Mouse (Mus musculus) liver, embryonic 11.5 days (tissue): Measurements from ENCODE around the gene Fads3. TPM values are rescaled to one million over a fixed set of nuclear protein-coding genes. Genes with fewer than 3 reads are reported as not detected.

ENCODE experiments used
- ATAC-seq: fragments of 200-750 bp; cut with Nextera tagmentation; replicated peaks from 2 replicates; pipeline ENCODE4 v1.8.0; 2017; ENCODE audit warnings: moderate number of reproducible peaks, mild to moderate bottlenecking, moderate TSS enrichment, moderate library complexity; ENCODE audit not compliant: low FRiP score
- DNase-seq: peaks from one replicate; pipeline ENCODE4 v3.0.0-alpha.2; 2017; ENCODE audit warnings: low spot score
- H3K27ac ChIP-seq: fragments of 300-500 bp; sonication (generic); 2 replicates; pipeline ENCODE4 v1.5.1; 2014; ENCODE audit warnings: mild to moderate bottlenecking, low read depth, low read length, control low read depth
- H3K27me3 ChIP-seq: fragments of 300-500 bp; sonication (generic); replicated peaks from 2 replicates; pipeline ENCODE4 v1.6.1; 2014; ENCODE audit warnings: low read length, mixed read lengths; ENCODE audit not compliant: control insufficient read depth, insufficient read depth
- H3K36me3 ChIP-seq: fragments of 300-500 bp; sonication (generic); 2 replicates; pipeline ENCODE4 v1.6.1; 2014; ENCODE audit warnings: mild to moderate bottlenecking, low read length, moderate library complexity, mixed read lengths; ENCODE audit not compliant: control insufficient read depth, insufficient read depth
- H3K4me1 ChIP-seq: fragments of 300-500 bp; sonication (generic); replicated peaks from 2 replicates; pipeline ENCODE4 v1.6.1; 2014; ENCODE audit warnings: low read length, mixed read lengths; ENCODE audit not compliant: control insufficient read depth, insufficient read depth
- H3K4me2 ChIP-seq: fragments of 300-500 bp; sonication (generic); 2 replicates; pipeline ENCODE4 v1.6.1; 2014; ENCODE audit warnings: mild to moderate bottlenecking, control low read depth, moderate library complexity
- H3K4me3 ChIP-seq: fragments of 300-500 bp; sonication (generic); 2 replicates; pipeline ENCODE4 v1.5.1; 2014; ENCODE audit warnings: low read depth, low read length, control low read depth
- H3K9ac ChIP-seq: fragments of 300-500 bp; sonication (generic); 2 replicates; pipeline ENCODE4 v1.6.1; 2014; ENCODE audit warnings: low read depth, low read length, control low read depth
- H3K9me3 ChIP-seq: fragments of 300-500 bp; sonication (generic); 2 replicates; pipeline ENCODE4 v1.6.1; 2016; ENCODE audit warnings: low read length, inconsistent platforms, mixed read lengths; ENCODE audit not compliant: control insufficient read depth
- WGBS: fragments of 180-500 bp; shearing (Covaris S2); extraction: QIAGEN DNeasy Blood & Tissue Kit; methylation state at CpG from one replicate; pipeline ENCODE4 v1.1.7; 2014; 5-methylcytosine and 5-hydroxymethylcytosine counted together
- polyA plus RNA-seq: library from polyadenylated mRNA; unstranded; fragments of >200 nt; fragmentation: Nextera tagmentation; extraction: Ambion mirVana; gene quantifications from 2 replicates; pipeline ENCODE4 v1.2.1, GENCODE M21; 2014

The Fads3 gene
- polyA plus RNA-seq, 1 experiment from 2014 or later: 7.2 TPM

GRCm38 (mm10) chr19:10102054-10102700 lies 60.8 kb downstream of the Fads3 start:
- peak overlapping the region; percentile 84 for H3K4me2 ChIP-seq
- peak overlapping the region; percentile 73 for H3K4me3 ChIP-seq
- H3K9me3 ChIP-seq: no peaks in the 10 kb centered on the region
- no peaks in the 10 kb centered on the region for H3K36me3 ChIP-seq
- peak overlapping the region; percentile 81 for H3K9ac ChIP-seq
- no peak for DNase-seq
- H3K27ac ChIP-seq: peak overlapping the region; percentile 85
- H3K4me1 ChIP-seq: peaks cover 38% of the 10 kb centered on the region
- H3K27me3 ChIP-seq: no peaks in the 10 kb centered on the region
- 11% methylated on average over 20 of the region's 25 CpGs for WGBS
- peak; percentile 10 for ATAC-seq

DNA sequence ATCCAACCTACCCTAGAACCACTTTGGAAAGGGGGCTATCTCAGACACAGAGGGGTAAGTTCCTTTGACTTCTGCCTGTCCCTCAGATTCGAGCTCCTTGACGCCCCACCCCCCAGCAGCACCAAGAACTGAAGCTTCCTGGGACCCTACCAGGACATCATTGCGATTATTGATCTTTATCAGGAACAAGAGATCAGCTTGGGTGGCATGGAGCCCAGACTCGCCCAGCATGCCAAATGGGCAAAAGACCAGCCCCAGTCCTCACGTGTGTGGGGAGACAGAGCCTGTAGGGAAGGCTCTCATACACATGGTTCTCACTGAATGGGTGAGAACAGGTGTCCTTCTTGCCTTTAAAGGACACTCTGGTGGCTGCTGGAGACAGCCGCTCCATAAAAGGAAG lies 62.9 kb downstream of the Fads3 start:
- H3K36me3 ChIP-seq: no peaks in the 10 kb centered on the region
- peaks cover 31% of the 10 kb centered on the region for H3K4me1 ChIP-seq
- no peaks in the 10 kb centered on the region for H3K27me3 ChIP-seq
- H3K9ac ChIP-seq: no peak overlapping the region
- DNase-seq: no peak
- no peak overlapping the region for H3K4me3 ChIP-seq
- peak overlapping the region; percentile 90 for H3K27ac ChIP-seq
- ATAC-seq: no peak
- 73% methylated on average over 6 of the region's 6 CpGs for WGBS
- H3K4me2 ChIP-seq: no peak overlapping the region; the same call in 1 of the 2 replicates
- H3K9me3 ChIP-seq: no peaks in the 10 kb centered on the region

DNA sequence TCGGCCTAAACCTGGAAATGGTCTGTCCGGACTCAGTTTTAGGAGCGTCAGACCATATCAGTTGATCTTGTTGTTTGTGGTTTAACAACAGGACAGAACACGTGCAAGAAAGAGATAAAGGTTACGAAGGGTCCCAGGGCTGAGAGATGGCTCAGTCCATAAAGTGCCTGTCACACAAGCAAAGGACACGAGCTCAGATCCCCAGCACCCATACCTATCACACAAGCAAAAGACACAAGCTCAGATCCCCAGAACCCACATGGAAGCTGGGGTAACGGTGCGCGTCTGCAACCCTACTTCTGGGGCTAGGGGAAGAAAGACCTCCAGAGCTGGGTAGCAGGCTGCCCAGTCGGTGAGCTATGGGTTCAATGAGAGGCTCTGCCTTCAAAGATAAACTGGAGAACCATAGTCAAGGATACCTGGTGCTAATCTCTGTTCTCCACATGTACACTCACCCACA lies 63.7 kb downstream of the Fads3 start:
- Histone ChIP-seq H3K4me2 (peak overlapping the region; percentile 35), H3K4me1 (peaks cover 23% of the 10 kb centered on the region), H3K9ac (peak overlapping the region; percentile 11; the same call in 1 of the 2 replicates), H3K27ac (peak overlapping the region; percentile 90), H3K9me3 (no peaks in the 10 kb centered on the region), H3K27me3 (no peaks in the 10 kb centered on the region), H3K36me3 (no peaks in the 10 kb centered on the region), H3K4me3 (no peak overlapping the region)
- WGBS: 34% methylated on average over 10 of the region's 10 CpGs
- ATAC-seq (peak; percentile 57), DNase-seq (peak; percentile 60)

DNA sequence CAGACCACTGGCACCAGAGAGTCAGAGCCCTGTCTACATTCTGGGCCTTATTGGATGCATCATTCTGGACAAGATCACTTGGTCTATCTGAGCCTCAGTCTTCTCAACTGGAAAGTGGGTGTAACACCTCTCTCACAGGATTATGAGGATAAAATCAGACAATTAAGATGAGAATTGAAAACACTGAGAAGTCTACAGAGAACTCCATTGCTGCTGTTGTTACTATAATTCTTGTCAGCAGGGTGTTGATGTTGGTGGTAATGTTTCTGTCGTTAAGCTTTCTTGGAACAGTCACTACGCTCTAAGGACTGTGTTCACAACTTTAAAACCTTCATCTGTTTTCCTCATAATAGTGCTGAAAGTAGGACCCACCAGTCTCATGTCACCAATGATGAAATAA lies 65.3 kb downstream of the Fads3 start:
- Histone ChIP-seq H3K4me2 (no peak overlapping the region), H3K36me3 (no peaks in the 10 kb centered on the region), H3K27me3 (no peaks in the 10 kb centered on the region), H3K9me3 (no peaks in the 10 kb centered on the region), H3K27ac (no peak overlapping the region), H3K4me3 (no peak overlapping the region), H3K4me1 (peaks cover 21% of the 10 kb centered on the region), H3K9ac (no peak overlapping the region)
- ATAC-seq: no peak
- no peak for DNase-seq
- WGBS: 86% methylated on average over 2 of the region's 2 CpGs

DNA sequence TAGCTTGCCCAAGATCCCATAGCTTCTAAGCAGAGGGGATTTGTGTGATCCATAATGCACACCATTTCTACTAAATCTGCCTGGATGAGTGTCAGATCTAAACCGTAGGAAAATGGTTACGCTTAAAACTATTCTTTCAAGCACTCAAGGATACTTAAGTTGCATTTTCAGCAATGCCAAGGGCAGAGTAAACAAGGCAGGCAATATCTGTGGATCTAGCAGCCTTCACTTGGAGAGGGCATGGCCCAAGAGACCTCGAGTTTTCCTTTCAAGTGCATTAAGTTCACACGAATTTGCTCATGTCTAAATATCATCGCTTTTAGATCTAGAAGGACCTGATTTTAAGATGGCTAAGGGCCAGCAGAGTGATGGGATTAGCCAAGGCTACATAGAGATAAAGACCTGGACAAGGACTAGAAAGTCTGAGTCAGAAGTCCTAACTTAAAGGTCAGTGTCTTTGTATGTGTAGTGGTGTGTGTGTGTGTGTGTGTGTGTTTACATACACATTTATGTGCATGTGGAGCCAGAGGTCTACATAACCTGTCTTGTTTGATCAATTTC lies 65.8 kb downstream of the Fads3 start:
- no peak overlapping the region for H3K4me2 ChIP-seq
- ATAC-seq: no peak
- peaks cover 20% of the 10 kb centered on the region for H3K4me1 ChIP-seq
- H3K27me3 ChIP-seq: no peaks in the 10 kb centered on the region
- no peaks in the 10 kb centered on the region for H3K9me3 ChIP-seq
- DNase-seq: no peak
- no peak overlapping the region for H3K27ac ChIP-seq
- H3K9ac ChIP-seq: no peak overlapping the region
- H3K36me3 ChIP-seq: no peaks in the 10 kb centered on the region
- 85% methylated on average over 5 of the region's 5 CpGs for WGBS
- no peak overlapping the region for H3K4me3 ChIP-seq

DNA sequence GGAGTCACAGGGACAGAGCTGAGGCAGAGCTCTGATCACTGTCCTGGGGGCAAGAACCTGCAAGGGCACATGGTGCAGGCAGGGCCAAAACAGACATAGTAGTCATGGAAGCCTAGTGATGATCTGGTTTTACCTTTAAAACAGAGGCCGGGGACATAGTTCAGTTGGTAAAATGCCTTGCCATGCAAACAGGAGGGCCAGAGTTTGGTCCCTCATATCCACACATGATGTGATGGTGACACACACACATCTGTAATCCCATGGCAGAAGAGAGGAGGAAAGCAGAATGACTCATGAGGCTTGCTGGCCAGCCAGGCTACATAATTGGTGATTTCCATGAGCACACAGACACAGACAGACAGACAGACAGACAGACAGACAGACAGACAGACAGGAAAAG lies 66.8 kb downstream of the Fads3 start:
- H3K4me3 ChIP-seq: no peak overlapping the region
- no peak overlapping the region for H3K4me2 ChIP-seq
- 90% methylated on average over 1 of the region's 1 CpGs for WGBS
- H3K9me3 ChIP-seq: no peaks in the 10 kb centered on the region
- no peak for DNase-seq
- H3K4me1 ChIP-seq: peaks cover 13% of the 10 kb centered on the region
- no peak for ATAC-seq
- no peaks in the 10 kb centered on the region for H3K27me3 ChIP-seq
- no peak overlapping the region for H3K27ac ChIP-seq
- no peaks in the 10 kb centered on the region for H3K36me3 ChIP-seq
- no peak overlapping the region for H3K9ac ChIP-seq

DNA sequence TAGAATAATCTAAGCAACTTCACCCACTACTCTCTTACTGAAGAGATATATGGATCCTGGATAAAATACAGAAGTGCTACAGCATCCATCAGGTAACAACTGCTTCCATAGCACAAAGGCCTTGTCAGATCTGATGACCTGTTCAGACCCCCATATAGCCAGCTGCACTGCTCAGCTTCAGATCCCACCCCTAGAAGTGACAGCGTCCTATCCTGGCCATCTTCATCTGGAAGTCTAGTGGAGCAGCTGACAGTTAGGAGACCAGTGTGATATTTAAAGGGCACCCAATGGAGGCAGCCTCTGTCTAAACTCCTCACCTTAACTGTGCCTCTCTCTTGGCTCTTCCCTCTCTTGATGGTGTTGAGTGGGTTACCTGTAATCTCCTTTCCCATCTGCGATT lies 67.3 kb downstream of the Fads3 start:
- no peaks in the 10 kb centered on the region for H3K27me3 ChIP-seq
- no peak overlapping the region for H3K4me2 ChIP-seq
- WGBS: 81% methylated on average over 2 of the region's 2 CpGs
- no peaks in the 10 kb centered on the region for H3K36me3 ChIP-seq
- DNase-seq (no peak), ATAC-seq (no peak)
- no peaks in the 10 kb centered on the region for H3K9me3 ChIP-seq
- no peak overlapping the region for H3K27ac ChIP-seq
- peaks cover 13% of the 10 kb centered on the region for H3K4me1 ChIP-seq
- H3K4me3 ChIP-seq: no peak overlapping the region
- H3K9ac ChIP-seq: no peak overlapping the region
